Mouse (Mus musculus): Measurements from ENCODE around the gene AI481877. TPM values are rescaled to one million over a fixed set of nuclear protein-coding genes. Genes with fewer than 3 reads are reported as not detected.

Gene AI481877
- total RNA-seq, 2 experiments from 2014 or later: not detected

Other genes starting within 250 kb of the AI481877 start
- gene Ecpas, start 226.2 kb downstream of the AI481877 start, total RNA-seq (2021): 100 to 1,000 TPM; 166 to 176 TPM
- not detected for gene Zkscan16, start 195.4 kb downstream of the AI481877 start, total RNA-seq (2021)
- gene Ptgr1, start 151.9 kb downstream of the AI481877 start, total RNA-seq (2021): 1 to 10 TPM; 4.9 to 5.0 TPM
- gene Dnajc25, start 143.9 kb downstream of the AI481877 start, total RNA-seq (2021): 10 to 100 TPM; 16.2 to 16.5 TPM
- 1 to 10 TPM; 2.5 to 5.5 TPM for gene Gm20503, start 135.8 kb downstream of the AI481877 start, total RNA-seq (2021)
- gene Gng10, start 103.9 kb downstream of the AI481877 start, total RNA-seq (2021): 10 to 100 TPM; 20.0 to 26.6 TPM
- gene Ugcg, start 50.3 kb upstream of the AI481877 start, total RNA-seq (2021): 10 to 100 TPM; 18.3 to 18.6 TPM

All from heart, postnatal 14 days (tissue).